Mouse (Mus musculus): ENCODE measurements at regions not wholly inside any gene's neighbourhood (a gene's known extent, or its start where the extent isn't known, plus 50 kb on each side); places are given as distances from the start of the nearest gene placed in this dataset.

DNA sequence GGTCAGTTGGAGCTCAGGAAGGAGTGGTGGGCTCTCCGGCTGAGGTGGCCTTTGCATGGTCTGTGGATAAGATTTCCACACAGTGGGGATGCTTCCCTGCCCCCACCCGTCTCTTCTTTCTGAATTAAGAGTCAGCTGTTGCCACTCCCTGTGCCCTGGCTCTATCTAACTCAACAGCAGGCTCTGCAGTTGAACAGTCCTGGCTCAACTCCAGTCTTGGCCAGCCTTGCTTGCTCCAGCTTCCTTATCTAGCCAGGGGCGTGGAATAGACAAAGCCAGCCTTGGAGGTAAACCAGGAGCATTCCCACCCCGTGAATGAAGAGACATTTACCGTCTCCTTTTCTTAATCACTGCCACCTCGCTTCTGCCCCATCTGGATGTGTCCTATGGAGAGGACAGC, 89.7 kb downstream of the Mn1 start:
- no peak for TF ChIP-seq CTCF (IDR thresholded peaks at IDR 0.05)
- Histone ChIP-seq H3K27ac (peak overlapping the region; percentile 77), H3K4me3 (no peak overlapping the region)
- intact Hi-C loops (cut with DNase I) = loop anchor here (5.0 kb wide), 1 partner anchor 85 kb away; no protein-coding TSS in a partner anchor
- peak; percentile 82 for DNase-seq

DNA sequence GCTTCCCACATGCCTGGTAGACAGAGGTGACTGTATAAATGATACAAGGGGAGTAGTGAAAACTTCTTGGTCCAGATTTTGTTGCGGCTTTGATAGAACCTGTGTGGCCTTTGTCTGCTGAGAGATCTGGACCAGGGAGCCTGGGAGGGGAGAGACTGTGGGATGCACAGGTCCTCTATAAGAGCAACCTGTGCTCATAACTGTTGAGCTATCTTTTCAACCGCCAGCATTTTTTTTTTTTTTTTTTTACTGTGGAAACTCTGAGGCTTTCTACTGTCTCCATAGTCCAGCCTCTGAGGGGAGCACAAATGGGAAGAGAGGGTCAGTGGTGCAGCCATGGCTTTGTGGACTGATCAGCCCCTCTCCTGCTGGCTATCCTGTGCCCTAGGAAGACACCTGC, 90.2 kb downstream of the Mn1 start:
- TF ChIP-seq CTCF (IDR thresholded peaks at IDR 0.05) = no peak
- no peak for DNase-seq
- H3K27ac ChIP-seq = peak overlapping the region; percentile 77
- H3K4me3 ChIP-seq = no peak overlapping the region
- intact Hi-C loops (cut with DNase I) = loop anchor here (5.0 kb wide), 1 partner anchor 85 kb away; no protein-coding TSS in a partner anchor

DNA sequence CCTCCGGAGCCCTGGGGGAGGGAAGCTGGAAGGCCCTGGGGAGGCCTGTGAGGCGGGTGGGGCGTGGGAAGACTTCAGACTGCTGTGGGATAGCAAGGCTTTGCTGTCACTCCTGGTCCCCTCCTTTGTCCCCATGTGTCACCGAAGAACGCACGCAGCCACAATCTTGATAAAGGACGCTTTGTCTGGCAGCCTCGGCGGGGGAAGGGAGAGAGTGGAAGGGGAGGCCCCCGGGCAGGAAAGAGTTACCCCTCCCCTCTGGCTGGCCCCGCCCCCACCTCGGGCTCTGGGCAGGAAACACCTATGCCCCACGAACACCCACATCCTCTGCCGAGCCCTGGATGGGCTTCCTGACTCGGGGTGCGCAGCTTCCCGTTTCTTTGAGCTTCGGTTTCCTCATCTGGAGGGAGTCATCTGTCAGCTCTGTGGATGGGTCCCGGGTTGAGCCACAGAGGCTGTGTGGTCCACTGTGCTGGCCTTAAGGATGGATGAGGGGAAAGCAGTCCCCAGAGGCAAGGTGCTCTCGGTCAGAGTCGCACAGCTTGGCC, 91.9 kb downstream of the Mn1 start:
- Histone ChIP-seq H3K27ac (peak overlapping the region; percentile 78), H3K4me3 (peak overlapping the region; percentile 48)
- intact Hi-C loops (cut with DNase I) = loop anchor here (5.0 kb wide), 1 partner anchor 87 kb away; no protein-coding TSS in a partner anchor
- TF ChIP-seq CTCF (IDR thresholded peaks at IDR 0.05) = no peak
- DNase-seq = peak; percentile 55

GRCm38 (mm10) chr5:111509575-111510057, 92.5 kb downstream of the Mn1 start:
- peak overlapping the region; percentile 78 for H3K27ac ChIP-seq
- TF ChIP-seq CTCF (IDR thresholded peaks at IDR 0.05) = peak; percentile 32; the same call in 1 of the 2 replicates
- intact Hi-C loops (cut with DNase I) = loop anchor here (5.0 kb wide), 2 partner anchors 72 to 87 kb away; no protein-coding TSS in a partner anchor
- DNase-seq = no peak
- H3K4me3 ChIP-seq = peak overlapping the region; percentile 48

DNA sequence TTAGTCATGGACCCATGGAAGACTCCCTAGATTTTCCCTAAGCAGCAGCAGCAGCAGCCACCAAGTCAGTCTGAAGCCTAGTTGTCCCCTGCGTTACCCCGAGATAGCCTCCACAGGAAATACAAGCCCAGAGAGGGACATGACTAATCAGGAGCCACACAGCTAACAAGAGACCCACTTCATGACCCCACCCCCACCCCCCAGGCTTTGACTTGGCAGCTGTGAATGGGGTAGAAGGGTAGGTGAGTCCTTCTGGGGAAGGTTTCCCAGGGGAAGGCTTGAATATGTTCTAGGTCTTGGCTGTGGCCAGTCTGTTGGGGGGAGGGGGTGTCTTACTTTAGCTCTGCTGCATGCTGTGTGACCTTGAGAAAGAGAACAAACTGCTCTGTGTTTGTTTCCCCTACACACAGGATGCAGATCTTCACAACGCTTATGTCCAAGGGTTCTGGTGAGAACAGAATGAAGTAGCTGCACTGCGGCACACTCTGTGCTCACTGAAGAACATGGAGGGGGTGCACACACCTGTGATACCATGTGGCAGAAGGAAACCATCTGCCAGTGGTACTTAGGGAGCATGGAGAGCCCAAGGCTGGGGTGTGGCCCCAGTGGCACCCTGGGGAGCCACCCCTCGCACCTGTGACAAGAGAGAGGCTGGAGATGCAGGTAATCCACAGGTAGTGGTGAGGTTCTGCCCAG, 93.2 kb downstream of the Mn1 start:
- TF ChIP-seq CTCF (IDR thresholded peaks at IDR 0.05) = no peak
- intact Hi-C loops (cut with DNase I) = loop anchor here (5.0 kb wide), 1 partner anchor 73 kb away; no protein-coding TSS in a partner anchor
- no peak for DNase-seq
- Histone ChIP-seq H3K4me3 (no peak overlapping the region), H3K27ac (peak overlapping the region; percentile 78)

DNA sequence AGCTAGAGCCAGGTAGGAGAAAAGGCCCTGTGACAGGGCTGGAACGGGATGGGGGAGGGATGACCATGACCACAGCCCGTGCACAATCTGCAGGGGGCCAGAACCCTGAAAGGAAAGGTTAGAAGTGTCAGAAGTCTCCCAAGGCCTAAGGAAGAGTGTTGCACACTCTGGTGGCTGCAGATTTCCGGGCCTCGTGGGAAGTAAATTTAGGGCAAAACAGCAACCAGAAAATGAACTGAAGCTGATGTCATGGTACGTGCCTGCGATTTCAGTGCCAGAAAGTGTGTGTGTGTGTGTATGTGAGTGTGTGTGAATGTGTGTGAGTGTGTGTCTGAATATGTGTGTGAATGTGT, 93.7 kb downstream of the Mn1 start:
- intact Hi-C loops (cut with DNase I) = loop anchor here (5.0 kb wide), 1 partner anchor 74 kb away; no protein-coding TSS in a partner anchor
- Histone ChIP-seq H3K27ac (peak overlapping the region; percentile 78), H3K4me3 (no peak overlapping the region)
- DNase-seq = no peak
- no peak for TF ChIP-seq CTCF (IDR thresholded peaks at IDR 0.05)

DNA sequence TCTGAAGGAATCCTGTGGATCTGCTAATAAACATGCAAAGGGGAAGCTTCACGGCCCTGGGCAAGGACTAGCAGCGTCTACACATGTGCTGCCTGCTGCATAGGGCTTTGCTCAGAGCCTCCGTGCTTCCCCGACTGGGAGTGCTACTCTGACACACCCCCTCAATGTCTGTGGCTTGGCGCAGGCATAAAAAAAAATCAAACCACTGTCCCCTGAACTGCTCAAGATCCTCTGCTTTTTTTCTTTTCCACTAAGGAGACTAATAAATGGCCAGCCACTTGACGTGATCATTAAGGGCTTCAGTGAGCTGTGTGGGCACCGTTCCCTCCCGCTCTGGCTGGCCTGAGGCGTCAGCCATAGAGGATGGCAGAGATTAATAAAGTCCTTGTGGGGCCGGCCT, 94.8 kb downstream of the Mn1 start:
- 0 out of 2 replicates have a peak overlapping the region, but pooled peaks have one; percentile 2 for H3K4me3 ChIP-seq
- peak overlapping the region; percentile 54 for H3K27ac ChIP-seq
- TF ChIP-seq CTCF (IDR thresholded peaks at IDR 0.05) = no peak
- intact Hi-C loops (cut with DNase I) = loop anchor here (5.0 kb wide), 1 partner anchor 75 kb away; no protein-coding TSS in a partner anchor
- no peak for DNase-seq

DNA sequence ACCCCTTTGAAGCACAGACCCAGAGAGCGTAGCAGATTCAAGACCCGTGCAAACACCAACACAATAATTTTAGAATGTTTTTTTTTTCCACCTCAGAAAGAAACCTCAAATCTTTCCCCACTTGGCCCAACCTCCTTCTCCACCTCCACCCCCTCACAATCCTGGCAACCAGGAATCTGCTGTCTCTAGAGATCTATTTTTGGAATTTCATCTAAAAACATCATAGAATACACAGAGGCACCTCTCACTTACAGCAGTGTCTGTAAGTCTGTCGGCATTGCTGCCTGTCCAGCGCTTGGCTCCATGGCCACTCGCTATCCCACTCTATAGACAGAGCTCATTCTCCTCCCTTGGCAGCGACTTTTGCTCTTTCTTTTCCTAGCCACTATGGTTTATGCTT, 96.8 kb downstream of the Mn1 start:
- intact Hi-C loops (cut with DNase I) = loop anchor here (5.0 kb wide), 1 partner anchor 77 kb away; no protein-coding TSS in a partner anchor
- Histone ChIP-seq H3K4me3 (no peak overlapping the region), H3K27ac (0 out of 2 replicates have a peak overlapping the region, but pooled peaks have one; percentile 1)
- DNase-seq = no peak
- no peak for TF ChIP-seq CTCF (IDR thresholded peaks at IDR 0.05)

GRCm38 (mm10) chr5:111519059-111519458, 101.9 kb downstream of the Mn1 start:
- Histone ChIP-seq H3K4me3 (no peak overlapping the region), H3K27ac (no peak overlapping the region)
- TF ChIP-seq CTCF (IDR thresholded peaks at IDR 0.05) = no peak
- DNase-seq = peak; percentile 15
- intact Hi-C loops (cut with DNase I) = no loop called here

DNA sequence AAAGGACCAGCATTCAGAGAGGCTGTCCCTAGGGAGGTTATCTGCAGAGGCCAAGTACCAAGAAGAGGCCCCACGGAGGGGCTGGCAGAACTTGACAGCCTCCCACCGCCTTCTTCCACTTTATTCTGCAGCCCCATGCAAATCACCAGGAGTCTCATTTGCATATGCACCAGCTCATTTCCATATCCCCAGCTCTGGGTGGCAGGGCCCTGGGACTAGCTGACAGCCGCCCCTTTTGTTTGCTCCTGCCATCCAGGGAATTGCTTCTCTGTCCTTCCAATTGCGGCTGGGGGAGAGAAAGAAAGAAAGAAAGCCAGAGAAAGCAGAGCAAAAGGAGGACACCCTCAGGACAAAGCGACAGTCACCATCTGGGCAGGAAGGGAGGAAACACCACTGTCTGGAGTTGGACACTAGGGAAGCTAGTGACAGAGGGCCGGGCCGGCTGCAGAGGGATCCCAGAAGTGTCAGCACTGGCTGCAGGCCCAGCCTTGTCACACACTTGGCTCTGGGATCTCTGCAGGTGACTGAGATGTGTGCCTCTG, 102.4 kb downstream of the Mn1 start:
- H3K27ac ChIP-seq = peak overlapping the region; percentile 31
- TF ChIP-seq CTCF (IDR thresholded peaks at IDR 0.05) = no peak
- no peak overlapping the region for H3K4me3 ChIP-seq
- peak; percentile 14 for DNase-seq
- intact Hi-C loops (cut with DNase I) = no loop called here

DNA sequence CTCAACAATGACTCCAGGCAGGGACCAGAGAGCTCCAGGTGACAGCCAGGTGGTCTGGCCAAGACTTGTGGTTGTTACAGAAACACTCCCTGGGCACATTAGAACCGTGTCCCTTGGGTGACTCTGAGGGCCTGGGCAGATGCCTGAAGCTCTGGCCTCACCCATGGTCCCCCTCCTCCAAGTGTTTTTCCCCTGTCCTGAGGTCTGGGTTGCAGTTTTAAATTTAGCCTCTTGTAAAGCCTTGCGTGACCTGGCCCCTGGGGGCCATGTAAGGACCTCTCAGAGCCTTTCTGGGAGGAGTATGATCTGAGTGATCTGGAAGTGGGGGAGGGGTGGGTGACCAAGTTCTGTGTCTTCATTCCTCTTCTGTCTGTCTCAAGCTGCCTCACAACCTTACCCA, 104.7 kb downstream of the Mn1 start:
- peak; percentile 65 for DNase-seq
- no peak for TF ChIP-seq CTCF (IDR thresholded peaks at IDR 0.05)
- Histone ChIP-seq H3K4me3 (no peak overlapping the region), H3K27ac (peak overlapping the region; percentile 84)
- intact Hi-C loops (cut with DNase I) = no loop called here

DNA sequence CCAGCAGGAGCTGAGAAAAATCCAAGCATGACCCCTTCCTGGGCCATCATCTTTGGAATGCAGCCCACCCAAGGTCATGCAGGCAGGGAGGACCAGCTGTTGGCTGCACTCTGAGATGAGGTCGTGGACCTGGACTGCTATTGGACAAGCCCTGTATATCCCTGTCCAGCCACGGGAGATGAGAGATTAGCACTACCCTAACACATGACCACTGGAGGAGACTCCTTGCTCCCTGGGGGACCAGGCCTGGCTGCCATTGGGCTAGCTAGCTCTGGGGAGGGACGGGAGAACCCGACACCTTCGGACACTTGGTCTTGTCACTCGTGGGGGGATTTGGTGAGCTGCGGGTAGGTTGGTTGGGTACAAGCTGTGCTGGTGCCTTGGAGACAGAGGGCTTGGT, 105.4 kb downstream of the Mn1 start:
- intact Hi-C loops (cut with DNase I) = no loop called here
- DNase-seq = peak; percentile 92
- no peak overlapping the region for H3K4me3 ChIP-seq
- no peak for TF ChIP-seq CTCF (IDR thresholded peaks at IDR 0.05)
- peak overlapping the region; percentile 84 for H3K27ac ChIP-seq

DNA sequence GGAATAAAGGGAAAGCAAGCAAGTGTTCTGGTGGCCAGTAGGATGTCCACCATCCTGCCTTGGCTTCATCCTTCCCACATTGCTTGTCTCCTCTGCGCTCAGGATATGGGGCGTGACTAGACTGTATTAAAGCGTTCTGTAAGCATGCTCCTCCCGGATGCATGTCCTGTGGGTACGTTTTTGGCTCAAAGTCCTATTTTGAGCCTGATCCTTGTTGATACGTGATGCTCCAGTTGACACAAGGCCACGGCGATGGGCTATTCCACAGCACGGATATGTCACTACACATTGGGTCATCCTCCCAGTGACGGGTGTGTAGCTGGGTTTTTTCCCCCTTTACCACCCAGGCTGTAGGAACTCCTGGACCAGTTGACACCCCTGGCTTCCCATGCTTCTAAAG, 110.6 kb downstream of the Mn1 start:
- no peak for DNase-seq
- no peak for TF ChIP-seq CTCF (IDR thresholded peaks at IDR 0.05)
- Histone ChIP-seq H3K27ac (peak overlapping the region; percentile 66), H3K4me3 (no peak overlapping the region)
- intact Hi-C loops (cut with DNase I) = no loop called here
